Mouse (Mus musculus): ENCODE results near the gene Rimklb.
"Not testable (repeated sequence)": the region's sequence is repeated elsewhere in the genome, so short reads cannot be mapped to it uniquely, and the experiment has no call there.

Rimklb gene

GRCm38 (mm10) chr6:122498661-122499060 lies at the start of gene Rimklb:
Rimklb (minus strand) TSS chr6:122498761.
- no peak for DNase-seq (ENCODE audit: low spot score)

- DNase-seq (ENCODE audit: low spot score), result peak; percentile 38
These were observed 47.4 kb upstream of the Rimklb start for GRCm38 (mm10) chr6:122545948-122546347.

- no peak for DNase-seq (ENCODE audit: low spot score)
These were observed 46.8 kb upstream of the Rimklb start for GRCm38 (mm10) chr6:122545289-122545882.

- no peak for DNase-seq (ENCODE audit: low spot score)
These were observed 46.1 kb upstream of the Rimklb start for GRCm38 (mm10) chr6:122544672-122545071.

- DNase-seq (ENCODE audit: low spot score), result no peak
These were observed 45.0 kb upstream of the Rimklb start for GRCm38 (mm10) chr6:122543574-122543973.

- DNase-seq (ENCODE audit: low spot score), result not testable (repeated sequence)
These were observed 43.9 kb upstream of the Rimklb start for GRCm38 (mm10) chr6:122542459-122542858.

GRCm38 (mm10) chr6:122539564-122539963 lies 41.0 kb upstream of the Rimklb start:
- no peak for DNase-seq (ENCODE audit: low spot score)

GRCm38 (mm10) chr6:122534032-122534431 lies 35.5 kb upstream of the Rimklb start:
- no peak for DNase-seq (ENCODE audit: low spot score)

- DNase-seq (ENCODE audit: low spot score), result peak; percentile 43
These were observed 34.3 kb upstream of the Rimklb start for GRCm38 (mm10) chr6:122532883-122533302.

- DNase-seq (ENCODE audit: low spot score), result no peak
These were observed 33.1 kb upstream of the Rimklb start for GRCm38 (mm10) chr6:122531466-122532174.

GRCm38 (mm10) chr6:122528136-122528535 lies 29.6 kb upstream of the Rimklb start:
- no peak for DNase-seq (ENCODE audit: low spot score)

- DNase-seq (ENCODE audit: low spot score), result no peak
These were observed 29.0 kb upstream of the Rimklb start for GRCm38 (mm10) chr6:122527596-122527995.

GRCm38 (mm10) chr6:122523289-122523688 lies 24.7 kb upstream of the Rimklb start:
- no peak for DNase-seq (ENCODE audit: low spot score)

GRCm38 (mm10) chr6:122522595-122522994 lies 24.0 kb upstream of the Rimklb start:
- DNase-seq (ENCODE audit: low spot score), result no peak

GRCm38 (mm10) chr6:122519384-122519783 lies 20.8 kb upstream of the Rimklb start:
- DNase-seq (ENCODE audit: low spot score), result no peak

- DNase-seq (ENCODE audit: low spot score), result no peak
These were observed 19.1 kb upstream of the Rimklb start for GRCm38 (mm10) chr6:122517668-122518067.

- DNase-seq (ENCODE audit: low spot score), result not testable (repeated sequence)
These were observed 17.2 kb upstream of the Rimklb start for GRCm38 (mm10) chr6:122515762-122516161.

- DNase-seq (ENCODE audit: low spot score), result no peak
These were observed 15.8 kb upstream of the Rimklb start for GRCm38 (mm10) chr6:122514312-122514711.

- DNase-seq (ENCODE audit: low spot score), result peak; percentile 16
These were observed 14.6 kb upstream of the Rimklb start for GRCm38 (mm10) chr6:122512914-122513878.

GRCm38 (mm10) chr6:122508494-122508893 lies 9.9 kb upstream of the Rimklb start:
- peak; percentile 43 for DNase-seq (ENCODE audit: low spot score)

GRCm38 (mm10) chr6:122505545-122505944 lies 7.0 kb upstream of the Rimklb start, which contains the start of gene Mfap5:
Mfap5 (plus strand) TSS chr6:122505845.
- no peak for DNase-seq (ENCODE audit: low spot score)

GRCm38 (mm10) chr6:122505041-122505440 lies 6.5 kb upstream of the Rimklb start:
- no peak for DNase-seq (ENCODE audit: low spot score)

Data from urinary bladder, postnatal 14 days (tissue).